8 mouse cellular contexts compared by ENCODE assay signal in the genomic region with DNA sequence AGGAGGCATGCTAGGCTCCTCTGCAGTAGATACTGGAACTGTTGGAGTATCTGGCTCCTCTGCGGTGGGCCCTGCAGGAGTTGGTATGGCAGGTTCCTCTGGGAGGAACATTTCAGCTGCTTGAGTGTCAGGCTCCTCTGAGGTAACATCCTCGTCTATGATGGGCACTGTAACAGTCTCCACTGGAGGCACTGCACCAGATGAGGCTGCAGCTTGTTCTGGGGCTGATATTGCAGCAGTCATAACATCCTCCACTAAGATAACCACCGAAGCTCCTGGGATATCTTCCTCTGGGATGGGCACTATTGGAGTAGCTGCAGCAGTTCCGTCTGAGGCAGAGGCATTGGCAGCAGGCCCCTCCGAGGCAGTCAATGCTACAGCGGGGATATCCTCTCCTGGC.
DNase-seq lines count a peak whose midpoint lies in the region; ATAC-seq lines count a peak whose summit lies in the region.

No protein-coding gene starts in this region.

- H3K4me3 ChIP-seq in heart, embryonic 15.5 days = peak overlapping the region; percentile 39
- no peak overlapping the region for H3K4me3 ChIP-seq in embryonic facial prominence, embryonic 13.5 days
- no peak overlapping the region for H3K4me3 ChIP-seq in hindbrain, embryonic 15.5 days
- H3K4me3 ChIP-seq in midbrain, embryonic 13.5 days (replicated peaks) = peak overlapping the region; percentile 1; the same call in 1 of the 2 replicates

- H3K9me3 ChIP-seq in heart, embryonic 15.5 days (replicated peaks) = no peaks in the 10 kb centered on the region
- no peaks in the 10 kb centered on the region for H3K9me3 ChIP-seq in embryonic facial prominence, embryonic 13.5 days
- H3K9me3 ChIP-seq in hindbrain, embryonic 15.5 days = no peaks in the 10 kb centered on the region
- H3K9me3 ChIP-seq in midbrain, embryonic 13.5 days = no peaks in the 10 kb centered on the region

- WGBS in heart, embryonic 15.5 days = 36% methylated on average over 6 of the region's 6 CpGs
- 74% methylated on average over 6 of the region's 6 CpGs for WGBS in embryonic facial prominence, embryonic 13.5 days
- WGBS in hindbrain, embryonic 15.5 days = 54% methylated on average over 6 of the region's 6 CpGs
- WGBS in midbrain, embryonic 13.5 days = 74% methylated on average over 6 of the region's 6 CpGs

- intact Hi-C loops in heart, postnatal 14 days (cut with DNase I) = loop anchor here (2.0 kb wide), 1 partner anchor 39 kb away; no protein-coding TSS in a partner anchor

- H3K4me1 ChIP-seq in heart, embryonic 15.5 days (replicated peaks) = peaks cover 74% of the 10 kb centered on the region
- H3K4me1 ChIP-seq in embryonic facial prominence, embryonic 13.5 days = peaks cover 73% of the 10 kb centered on the region
- peaks cover 88% of the 10 kb centered on the region for H3K4me1 ChIP-seq in hindbrain, embryonic 15.5 days (replicated peaks)
- H3K4me1 ChIP-seq in midbrain, embryonic 13.5 days (replicated peaks) = peaks cover 86% of the 10 kb centered on the region

- no peak for DNase-seq in heart, postnatal 14 days
- DNase-seq in thymus, adult 18-20 months = no peak
- no peak for DNase-seq in retina, postnatal 1 day
- no peak for DNase-seq in adrenal gland, postnatal 4 days (ENCODE audit: low spot score in 2 of 2)

- peak overlapping the region; percentile 88 for H3K4me2 ChIP-seq in heart, embryonic 15.5 days
- peak overlapping the region; percentile 37 for H3K4me2 ChIP-seq in embryonic facial prominence, embryonic 13.5 days
- H3K4me2 ChIP-seq in hindbrain, embryonic 15.5 days = peak overlapping the region; percentile 23
- H3K4me2 ChIP-seq in midbrain, embryonic 13.5 days (replicated peaks) = peak overlapping the region; percentile 30

- H3K27me3 ChIP-seq in heart, embryonic 15.5 days = no peaks in the 10 kb centered on the region
- H3K27me3 ChIP-seq in embryonic facial prominence, embryonic 13.5 days = no peaks in the 10 kb centered on the region
- no peaks in the 10 kb centered on the region for H3K27me3 ChIP-seq in hindbrain, embryonic 15.5 days
- no peaks in the 10 kb centered on the region for H3K27me3 ChIP-seq in midbrain, embryonic 13.5 days

- H3K9ac ChIP-seq in heart, embryonic 15.5 days = peak overlapping the region; percentile 42
- H3K9ac ChIP-seq in embryonic facial prominence, embryonic 13.5 days = peak overlapping the region; percentile 36; the same call in 1 of the 2 replicates
- no peak overlapping the region for H3K9ac ChIP-seq in hindbrain, embryonic 15.5 days
- H3K9ac ChIP-seq in midbrain, embryonic 13.5 days (replicated peaks) = 0 out of 2 replicates have a peak overlapping the region, but pooled peaks have one; percentile 21

- no peak for ATAC-seq in heart, embryonic 15.5 days (replicated peaks; ENCODE audit: insufficient number of reproducible peaks, insufficient read depth, low FRiP score, low read depth)
- ATAC-seq in embryonic facial prominence, embryonic 13.5 days (ENCODE audit: insufficient number of reproducible peaks, insufficient read depth, low FRiP score, low TSS enrichment, low read depth) = no peak
- ATAC-seq in hindbrain, embryonic 15.5 days (ENCODE audit: low FRiP score, low read depth) = no peak
- no peak for ATAC-seq in midbrain, embryonic 13.5 days

- H3K36me3 ChIP-seq in heart, embryonic 15.5 days = 0 out of 2 replicates have a peak, but pooled peaks cover 3% of the 10 kb centered on the region
- peaks cover 23% of the 10 kb centered on the region for H3K36me3 ChIP-seq in embryonic facial prominence, embryonic 13.5 days
- no peaks in the 10 kb centered on the region for H3K36me3 ChIP-seq in hindbrain, embryonic 15.5 days
- H3K36me3 ChIP-seq in midbrain, embryonic 13.5 days = peaks cover 9% of the 10 kb centered on the region

- peak overlapping the region; percentile 94; the same call in 1 of the 2 replicates for H3K27ac ChIP-seq in heart, embryonic 15.5 days
- no peak overlapping the region for H3K27ac ChIP-seq in embryonic facial prominence, embryonic 13.5 days
- no peak overlapping the region for H3K27ac ChIP-seq in hindbrain, embryonic 15.5 days (replicated peaks)
- 0 out of 2 replicates have a peak overlapping the region, but pooled peaks have one; percentile 16 for H3K27ac ChIP-seq in midbrain, embryonic 13.5 days

Comparison
In these comparisons a context has a peak if more than half of its experiments do, and no peak if none do; other contexts are left out.
1. H3K27ac ChIP-seq: peak in heart, embryonic 15.5 days (single experiment) and midbrain, embryonic 13.5 days (single experiment); none in embryonic facial prominence, embryonic 13.5 days (single experiment) and hindbrain, embryonic 15.5 days (single experiment).
2. H3K4me2 ChIP-seq: peak in every context shown above with its lines; median percentile 88 in heart, embryonic 15.5 days; 37 in embryonic facial prominence, embryonic 13.5 days; 30 in midbrain, embryonic 13.5 days; 23 in hindbrain, embryonic 15.5 days.
3. H3K4me3 ChIP-seq: peak in heart, embryonic 15.5 days (single experiment) and midbrain, embryonic 13.5 days (single experiment); none in embryonic facial prominence, embryonic 13.5 days (single experiment) and hindbrain, embryonic 15.5 days (single experiment).